25 mouse cellular contexts compared by ENCODE assay signal in genomic region chr7:110933999-110934398, GRCm38 (mm10).
"Had no signal": no experiment of that assay in that cellular context is flagged by ENCODE, and none has a peak within 500 bp of the region (broad histone marks: within the 10 kb centered on the region; RNA-seq: fewer than 3 reads in every experiment).

No protein-coding gene starts in this region.

- H3K27ac ChIP-seq: gastrocnemius, adult 2 months; heart, embryonic 10.5 days; hindbrain, embryonic 10.5 days; hindbrain, embryonic 12.5 days; hindbrain, embryonic 14.5 days; intestine, embryonic 15.5 days; layer of hippocampus, adult 2 months; left cerebral cortex, adult 2 months; limb, embryonic 10.5 days; limb, embryonic 12.5 days had no signal

- H3K36me3 ChIP-seq: heart, embryonic 10.5 days; heart, embryonic 12.5 days; hindbrain, embryonic 10.5 days; hindbrain, embryonic 12.5 days; intestine, embryonic 15.5 days; limb, embryonic 10.5 days; limb, embryonic 12.5 days had no signal

- H3K9ac ChIP-seq: heart, embryonic 12.5 days; hindbrain, embryonic 12.5 days; hindbrain, embryonic 14.5 days; intestine, embryonic 15.5 days; limb, embryonic 12.5 days had no signal

- H3K4me3 ChIP-seq: gastrocnemius, adult 2 months; heart, embryonic 10.5 days; heart, embryonic 12.5 days; hindbrain, embryonic 10.5 days; hindbrain, embryonic 12.5 days; intestine, embryonic 15.5 days; layer of hippocampus, adult 2 months; left cerebral cortex, adult 2 months; limb, embryonic 10.5 days; limb, embryonic 12.5 days had no signal

- H3K4me2 ChIP-seq: heart, embryonic 12.5 days; hindbrain, embryonic 12.5 days; hindbrain, embryonic 14.5 days; intestine, embryonic 15.5 days; limb, embryonic 12.5 days had no signal

- H3K9me3 ChIP-seq: heart, embryonic 10.5 days; heart, embryonic 12.5 days; hindbrain, embryonic 10.5 days; hindbrain, embryonic 12.5 days; intestine, embryonic 15.5 days; limb, embryonic 10.5 days; limb, embryonic 12.5 days had no signal

- ATAC-seq: hindbrain, embryonic 16.5 days; inflammation-experienced regulatory T-cells, adult 6 months; intestine, embryonic 15.5 days; intestine, postnatal 0 days had no signal

- H3K4me1 ChIP-seq: heart, embryonic 10.5 days; heart, embryonic 12.5 days; hindbrain, embryonic 10.5 days; hindbrain, embryonic 12.5 days; intestine, embryonic 15.5 days; limb, embryonic 10.5 days; limb, embryonic 12.5 days had no signal

- DNase-seq: gastrocnemius, adult 2 months; gastrocnemius, postnatal 10 days; gastrocnemius, postnatal 25 days; heart, adult 18-20 months; heart, postnatal 10 days; heart, postnatal 4 days; kidney, adult 18-20 months; kidney, adult 8-10 months; kidney, postnatal 10 days; kidney, postnatal 25 days; kidney, postnatal 4 days; liver had no signal

- H3K27me3 ChIP-seq: heart, embryonic 12.5 days; hindbrain, embryonic 12.5 days; intestine, embryonic 15.5 days; limb, embryonic 12.5 days had no signal
